Mouse (Mus musculus) kidney, postnatal 0 days (tissue): Measurements from ENCODE around the gene Dnah6. TPM values are rescaled to one million over a fixed set of nuclear protein-coding genes. Genes with fewer than 3 reads are reported as not detected.

Experiments used
- ATAC-seq: fragments of 200-750 bp; cut with Nextera tagmentation; replicated peaks from 2 replicates; pipeline ENCODE4 v1.8.0; 2017; ENCODE audit warnings: low read depth, moderate number of reproducible peaks, moderate TSS enrichment, moderate library complexity; ENCODE audit not compliant: low FRiP score
- DNase-seq: peaks from one replicate; pipeline ENCODE4 v3.0.0-alpha.2; 2016; ENCODE audit warnings: low spot score
- H3K27ac ChIP-seq: fragments of 300-500 bp; sonication (generic); 2 replicates; pipeline ENCODE4 v1.5.1; 2014; ENCODE audit warnings: mild to moderate bottlenecking
- H3K27me3 ChIP-seq: fragments of 300-500 bp; sonication (generic); 2 replicates; pipeline ENCODE4 v1.6.1; 2014; ENCODE audit warnings: low read length, mixed read lengths; ENCODE audit not compliant: insufficient read depth
- H3K36me3 ChIP-seq: fragments of 300-500 bp; sonication (generic); 2 replicates; pipeline ENCODE4 v1.6.1; 2014; ENCODE audit warnings: low read length, mixed read lengths; ENCODE audit not compliant: insufficient read depth
- H3K4me1 ChIP-seq: fragments of 300-500 bp; sonication (generic); replicated peaks from 2 replicates; pipeline ENCODE4 v1.6.1; 2014; ENCODE audit warnings: antibody characterized with exemption, low read length, mixed read lengths; ENCODE audit not compliant: insufficient read depth
- H3K4me2 ChIP-seq: fragments of 300-500 bp; sonication (generic); 2 replicates; pipeline ENCODE4 v1.6.1; 2014; ENCODE audit warnings: mild to moderate bottlenecking, low read length, moderate library complexity, mixed read lengths
- H3K4me3 ChIP-seq: fragments of 300-500 bp; sonication (generic); replicated peaks from 2 replicates; pipeline ENCODE4 v1.5.1; 2014; ENCODE audit warnings: low read depth, low read length
- H3K9ac ChIP-seq: fragments of 300-500 bp; sonication (generic); 2 replicates; pipeline ENCODE4 v1.6.1; 2014; ENCODE audit warnings: low read depth, low read length
- H3K9me3 ChIP-seq: fragments of 300-500 bp; sonication (generic); replicated peaks from 2 replicates; pipeline ENCODE4 v1.6.1; 2016; ENCODE audit warnings: low read length, inconsistent platforms, mixed read lengths
- CTCF ChIP-seq: IDR thresholded peaks from 2 replicates; pipeline ENCODE4 v1.5.1; 2016; ENCODE audit warnings: antibody characterized with exemption, low read depth, mild to moderate bottlenecking, moderate library complexity
- WGBS: fragments of 180-500 bp; shearing (Covaris S2); extraction: QIAGEN DNeasy Blood & Tissue Kit; methylation state at CpG from one replicate; pipeline ENCODE4 v1.1.7; 2014; 5-methylcytosine and 5-hydroxymethylcytosine counted together
- polyA plus RNA-seq: library from polyadenylated mRNA; unstranded; fragments of >200 nt; fragmentation: Nextera tagmentation; extraction: Ambion mirVana; gene quantifications from 2 replicates; pipeline ENCODE4 v1.2.1, GENCODE M21; 2015

Gene Dnah6
- polyA plus RNA-seq, 1 experiment from 2014 or later, result 0.09 TPM

GRCm38 (mm10) chr6:72981851-72982250 lies 239.6 kb downstream of the Dnah6 start:
- no peak overlapping the region for H3K4me3 ChIP-seq
- no peak for ATAC-seq
- H3K4me2 ChIP-seq, result no peak overlapping the region
- H3K9ac ChIP-seq, result no peak overlapping the region
- whole genome bisulfite sequencing, result 32% methylated on average over 6 of the region's 6 CpGs
- H3K27ac ChIP-seq, result no peak overlapping the region
- no peaks in the 10 kb centered on the region for H3K27me3 ChIP-seq
- no peak for TF ChIP-seq CTCF
- peaks cover 7% of the 10 kb centered on the region; the same call in 1 of the 2 replicates for H3K4me1 ChIP-seq
- H3K36me3 ChIP-seq, result no peaks in the 10 kb centered on the region
- no peaks in the 10 kb centered on the region for H3K9me3 ChIP-seq
- DNase-seq, result peak; percentile 37

- peak overlapping the region; percentile 60 for H3K27ac ChIP-seq
- TF ChIP-seq CTCF, result no peak
- no peak overlapping the region for H3K9ac ChIP-seq
- ATAC-seq (peak; percentile 85), DNase-seq (peak; percentile 95)
- H3K9me3 ChIP-seq, result no peaks in the 10 kb centered on the region
- H3K4me1 ChIP-seq, result peaks cover 7% of the 10 kb centered on the region; the same call in 1 of the 2 replicates
- no peak overlapping the region for H3K4me2 ChIP-seq
- no peak overlapping the region for H3K4me3 ChIP-seq
- H3K27me3 ChIP-seq, result no peaks in the 10 kb centered on the region
- H3K36me3 ChIP-seq, result no peaks in the 10 kb centered on the region
- WGBS, result 12% methylated on average over 9 of the region's 9 CpGs
Measured at GRCm38 (mm10) chr6:72981124-72981651, 240.3 kb downstream of the Dnah6 start.

GRCm38 (mm10) chr6:72976866-72977265 lies 244.6 kb downstream of the Dnah6 start:
- TF ChIP-seq CTCF, result no peak
- no peaks in the 10 kb centered on the region for H3K27me3 ChIP-seq
- 82% methylated on average over 2 of the region's 2 CpGs for whole genome bisulfite sequencing
- no peaks in the 10 kb centered on the region for H3K36me3 ChIP-seq
- H3K4me2 ChIP-seq, result no peak overlapping the region
- no peak overlapping the region for H3K4me3 ChIP-seq
- H3K4me1 ChIP-seq, result 0 out of 2 replicates have a peak, but pooled peaks cover 2% of the 10 kb centered on the region
- ATAC-seq, result no peak
- DNase-seq, result no peak
- no peak overlapping the region for H3K27ac ChIP-seq
- no peak overlapping the region for H3K9ac ChIP-seq
- H3K9me3 ChIP-seq, result no peaks in the 10 kb centered on the region

- DNase-seq (no peak), ATAC-seq (no peak; the same call in 1 of the 2 replicates)
- Histone ChIP-seq H3K9me3 (no peaks in the 10 kb centered on the region), H3K36me3 (no peaks in the 10 kb centered on the region), H3K27ac (no peak overlapping the region), H3K27me3 (no peaks in the 10 kb centered on the region), H3K9ac (no peak overlapping the region), H3K4me2 (no peak overlapping the region), H3K4me1 (no peaks in the 10 kb centered on the region), H3K4me3 (no peak overlapping the region)
- 50% methylated on average over 3 of the region's 3 CpGs for WGBS
- TF ChIP-seq CTCF, result no peak
Measured at GRCm38 (mm10) chr6:72971074-72971473, 250.4 kb downstream of the Dnah6 start.

- H3K4me3 ChIP-seq, result no peak overlapping the region
- H3K4me1 ChIP-seq, result no peaks in the 10 kb centered on the region
- no peak for TF ChIP-seq CTCF
- H3K9me3 ChIP-seq, result no peaks in the 10 kb centered on the region
- DNase-seq (no peak), ATAC-seq (no peak)
- no peak overlapping the region for H3K27ac ChIP-seq
- WGBS, result 69% methylated on average over 3 of the region's 3 CpGs
- H3K36me3 ChIP-seq, result no peaks in the 10 kb centered on the region
- no peaks in the 10 kb centered on the region for H3K27me3 ChIP-seq
- H3K4me2 ChIP-seq, result no peak overlapping the region
- H3K9ac ChIP-seq, result no peak overlapping the region
Measured at GRCm38 (mm10) chr6:72969787-72970186, 251.7 kb downstream of the Dnah6 start.

Other genes starting within 250 kb of the Dnah6 start
- gene Suclg1, start 26.7 kb upstream of the Dnah6 start, polyA plus RNA-seq, result 307 and 315 TPM in 2 replicates
- not detected in 2 replicates for gene 4931417E11Rik, start 248.0 kb upstream of the Dnah6 start, polyA plus RNA-seq